Mouse (Mus musculus): ENCODE results near the gene Hs2st1.
A peak's percentile ranks its signal among the peaks of the same experiment; 100 is the strongest.

Gene Hs2st1

DNA sequence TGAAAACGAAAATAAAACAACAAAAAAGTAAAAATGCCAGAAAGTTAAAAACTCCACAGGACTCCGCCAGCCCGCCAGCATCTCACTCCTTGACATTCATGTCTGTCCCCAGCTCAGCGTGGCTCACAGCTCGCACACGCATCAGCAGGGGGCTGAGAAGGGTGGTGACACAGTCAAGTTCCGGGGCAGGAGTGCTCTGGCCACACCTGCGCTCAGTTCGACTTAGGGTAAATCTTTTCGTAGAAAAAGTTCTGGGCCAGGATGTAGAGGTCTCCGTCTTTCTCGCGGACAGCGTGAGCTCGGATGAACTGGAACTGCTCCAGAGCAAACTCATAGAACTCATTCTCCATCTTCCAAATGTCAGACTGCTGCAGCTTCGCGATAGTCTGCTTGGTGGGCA is 135.7 kb downstream of the Hs2st1 start:
- DNase-seq, result no peak

GRCm38 (mm10) chr3:144433039-144433438 is 136.9 kb downstream of the Hs2st1 start:
- no peak for DNase-seq

DNA sequence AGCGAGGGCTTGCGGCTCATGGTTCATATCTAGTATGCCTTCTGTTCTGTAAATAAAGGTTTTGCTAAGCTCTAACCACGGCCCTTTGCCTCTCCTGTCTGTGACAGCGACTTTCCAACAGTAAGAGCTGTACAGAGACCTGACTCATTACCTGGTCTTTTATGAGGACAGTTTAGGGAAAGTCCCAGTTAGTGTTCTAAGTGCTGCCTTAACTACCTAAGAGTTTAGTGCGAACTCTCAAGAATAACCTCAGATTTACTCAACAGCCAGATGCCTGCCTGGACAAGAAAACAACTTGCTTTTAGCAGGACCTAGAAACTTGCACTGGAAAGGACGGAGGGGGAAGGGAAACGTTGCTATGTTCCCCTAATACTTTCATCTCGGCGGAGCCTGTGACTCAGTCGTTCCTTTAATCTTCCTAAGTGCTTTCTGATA is 137.8 kb downstream of the Hs2st1 start:
- no peak for DNase-seq

DNA sequence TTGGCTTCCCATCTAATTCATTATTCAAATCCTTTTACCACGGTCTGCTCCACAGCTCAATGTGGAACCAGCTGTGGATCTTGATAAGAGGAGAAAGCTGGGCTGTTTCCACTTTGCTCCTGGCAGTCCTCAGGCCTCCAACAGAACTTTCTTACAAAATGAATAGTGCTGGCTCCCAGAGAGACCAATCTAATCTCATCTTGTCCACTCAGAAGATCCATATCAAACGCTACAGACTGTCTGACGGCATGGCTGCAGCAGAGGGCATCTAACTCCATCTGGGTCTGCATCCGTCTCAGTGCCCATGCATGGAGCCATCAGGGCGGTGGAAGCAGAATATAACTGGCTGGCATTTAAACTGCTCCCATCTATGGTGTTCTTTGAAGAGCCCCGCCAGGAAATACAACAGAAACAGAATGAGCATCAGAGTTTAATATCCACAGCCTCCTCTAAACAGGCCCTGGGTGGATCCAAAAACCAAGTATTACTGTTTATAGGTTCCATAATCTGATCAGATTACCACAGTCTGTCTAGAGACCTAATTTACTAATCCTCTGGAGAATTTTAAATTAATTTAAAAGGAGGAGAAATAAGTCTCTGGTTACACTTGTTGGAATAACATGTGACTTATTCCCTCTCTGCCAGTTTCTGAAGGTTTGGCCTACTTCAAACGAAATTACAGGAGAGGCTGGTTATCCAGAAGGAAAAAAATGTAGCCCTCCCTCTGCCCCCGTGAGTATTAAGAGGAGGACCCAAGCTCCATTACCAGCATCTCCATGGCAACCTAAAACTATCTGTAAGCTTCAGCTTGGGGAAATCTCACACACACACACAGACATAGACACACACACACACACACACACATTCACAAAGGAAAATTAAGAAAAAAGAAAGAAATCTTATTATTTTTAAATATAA is 141.2 kb downstream of the Hs2st1 start:
- DNase-seq, result no peak

DNA sequence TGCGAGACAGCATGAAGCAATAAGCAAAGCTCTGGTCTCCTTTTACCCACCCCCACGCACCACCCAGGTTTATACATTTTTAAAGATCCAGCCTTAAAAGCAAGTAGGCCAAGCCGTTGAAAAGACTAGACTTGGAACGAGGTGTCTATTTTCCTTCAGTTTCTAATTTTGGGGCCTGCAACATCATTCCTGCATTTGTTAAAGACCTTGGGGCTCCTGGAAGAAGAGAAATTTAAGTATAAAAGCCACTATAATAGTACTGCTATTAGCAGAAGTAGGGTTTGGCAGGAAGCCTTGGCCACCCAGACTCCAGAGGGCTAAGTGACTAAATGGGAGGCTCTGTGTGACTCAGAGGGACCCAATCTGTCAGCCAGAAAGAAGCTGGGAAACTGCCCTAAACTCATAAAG is 144.9 kb downstream of the Hs2st1 start:
- DNase-seq, result no peak

GRCm38 (mm10) chr3:144421404-144422180 is 148.4 kb downstream of the Hs2st1 start:
- DNase-seq, result no peak

DNA sequence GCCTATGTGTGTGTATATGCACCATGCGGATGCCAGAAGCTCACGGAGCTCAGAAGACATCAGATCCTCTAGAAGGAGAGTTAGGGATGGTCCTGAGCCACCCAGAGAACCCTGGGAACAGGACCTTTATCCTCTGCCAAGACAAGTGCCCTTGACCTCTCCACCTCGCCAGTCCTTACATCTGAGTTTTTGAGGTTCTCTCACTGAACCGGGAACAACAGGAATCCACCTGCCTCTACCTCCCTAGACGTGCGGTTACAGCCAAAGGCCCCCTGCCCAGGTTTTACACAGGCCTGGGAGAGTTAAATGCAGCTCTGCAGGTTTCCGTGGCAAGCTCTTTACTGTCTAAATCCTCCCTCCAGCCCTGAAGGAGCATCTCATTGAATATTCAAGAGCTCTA is 156.2 kb downstream of the Hs2st1 start:
- DNase-seq, result no peak

DNA sequence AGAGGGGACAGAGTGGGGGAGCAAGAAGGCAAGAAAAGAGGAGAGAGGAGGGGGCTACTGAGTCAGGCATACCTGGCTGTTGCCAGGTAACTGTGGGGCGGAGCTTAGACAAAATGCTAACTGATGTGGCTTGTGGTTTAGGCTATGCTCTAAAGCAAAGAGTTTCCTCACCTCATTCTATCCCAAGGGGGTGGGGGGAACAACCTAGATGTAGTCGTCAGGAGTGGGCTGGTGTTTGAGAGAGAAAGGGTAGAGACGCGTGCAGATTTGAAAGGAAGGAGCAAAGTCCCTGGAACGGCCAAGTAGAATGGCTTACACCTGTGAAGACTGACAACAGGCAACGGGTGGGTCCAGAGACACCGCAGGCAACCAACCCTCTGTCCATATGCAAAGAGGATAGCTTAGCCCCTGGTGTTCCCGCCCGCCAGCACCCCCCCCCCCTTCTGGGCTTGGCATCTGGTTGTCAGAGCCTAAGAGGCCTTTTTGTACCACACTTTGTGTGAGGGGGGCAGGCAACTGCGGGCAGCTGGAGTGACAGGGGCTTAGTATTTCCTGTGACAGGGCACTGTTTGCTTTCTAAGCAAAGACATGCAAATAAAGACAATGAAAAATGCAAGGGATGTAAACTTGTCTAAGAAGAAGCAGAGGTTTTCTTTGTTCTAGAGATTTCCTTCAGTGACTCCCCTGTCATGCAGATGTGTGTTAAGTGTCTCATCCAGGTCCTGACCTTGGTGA is 157.3 kb downstream of the Hs2st1 start:
- no peak for DNase-seq

GRCm38 (mm10) chr3:144411650-144412278 is 158.2 kb downstream of the Hs2st1 start:
- no peak for DNase-seq

GRCm38 (mm10) chr3:144411051-144411542 is 158.9 kb downstream of the Hs2st1 start:
- no peak for DNase-seq

- no peak for DNase-seq
Observed at GRCm38 (mm10) chr3:144408953-144409352, 161.0 kb downstream of the Hs2st1 start.

DNA sequence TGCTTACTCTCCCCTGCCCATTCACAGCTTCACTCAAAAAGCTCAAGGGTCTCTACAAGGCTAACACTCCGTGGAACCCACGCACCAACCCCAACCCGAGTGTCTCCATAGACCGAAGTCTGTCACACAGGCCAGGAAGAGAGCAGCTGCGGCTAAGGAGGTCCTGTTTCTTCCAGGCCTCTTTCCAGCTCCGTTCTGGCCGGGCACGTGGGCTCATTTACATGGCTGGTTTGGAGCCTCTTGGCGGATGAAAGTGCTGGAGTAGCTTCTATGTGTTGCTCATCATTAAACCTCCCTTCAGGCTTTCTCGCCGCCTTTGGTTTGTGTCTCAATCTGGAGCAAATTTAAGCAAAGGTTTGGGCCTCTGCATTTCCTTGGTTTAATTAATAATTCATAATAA is 164.7 kb downstream of the Hs2st1 start:
- no peak for DNase-seq

GRCm38 (mm10) chr3:144401292-144401691 is 168.7 kb downstream of the Hs2st1 start:
- DNase-seq, result no peak

- no peak for DNase-seq
Observed at GRCm38 (mm10) chr3:144400870-144401269, 169.1 kb downstream of the Hs2st1 start.

DNA sequence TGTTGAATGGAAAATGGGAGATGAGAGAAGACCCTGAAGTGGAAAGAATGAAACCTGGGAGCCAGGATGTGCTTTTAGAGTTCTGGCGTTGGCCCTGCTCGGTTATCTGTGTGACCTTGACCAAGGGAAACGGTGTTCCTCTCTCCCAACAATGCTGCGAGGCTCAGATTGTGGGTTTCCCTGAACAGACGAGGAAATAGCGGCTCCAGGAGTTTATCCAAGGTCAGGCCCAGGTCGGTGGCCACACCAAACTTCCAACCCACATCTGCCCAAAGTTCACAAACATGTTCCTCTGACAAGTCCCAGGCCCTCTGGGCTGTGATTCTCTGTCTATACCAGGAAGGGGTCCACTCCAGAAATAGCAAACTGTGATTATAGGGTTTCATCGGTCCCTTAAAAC is 169.6 kb downstream of the Hs2st1 start:
- DNase-seq, result no peak

DNA sequence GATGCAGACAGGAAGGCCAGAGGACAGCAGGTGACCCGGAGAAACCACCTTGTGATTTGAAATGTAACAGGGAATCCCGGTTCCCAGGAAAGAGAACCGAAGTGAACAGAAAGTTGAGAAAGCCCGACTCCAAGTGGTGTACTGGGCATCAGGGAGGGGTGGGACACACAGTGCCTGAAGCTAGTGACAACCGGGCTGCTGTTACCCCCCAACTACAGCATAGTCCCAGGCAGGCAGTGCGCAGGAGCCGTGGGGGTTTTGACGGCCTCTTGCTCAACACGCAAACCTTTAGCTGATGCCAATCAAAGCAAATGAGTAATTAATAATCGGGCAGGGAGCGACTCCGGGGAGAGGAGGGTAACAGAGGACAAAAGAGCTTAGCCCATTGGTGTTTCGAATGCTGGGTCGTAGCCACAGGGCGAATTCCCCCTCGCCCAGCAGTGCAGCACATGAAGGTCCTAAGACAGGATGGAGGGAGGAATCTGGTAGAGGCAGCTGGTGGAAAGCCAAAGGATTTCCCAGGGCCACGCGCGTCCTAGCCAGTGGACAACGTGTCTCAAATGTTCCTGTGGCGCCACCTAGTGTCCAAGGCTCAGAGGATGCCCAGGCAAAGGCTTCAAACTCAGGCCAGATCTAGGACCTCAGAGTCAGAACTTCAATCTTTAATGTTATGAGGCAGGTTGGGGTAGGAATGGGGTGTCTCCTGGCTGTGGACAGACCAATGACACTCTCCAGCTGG is 170.5 kb downstream of the Hs2st1 start:
- peak; percentile 77 to 93 for DNase-seq

GRCm38 (mm10) chr3:144398166-144398565 is 171.8 kb downstream of the Hs2st1 start:
- DNase-seq, result no peak

DNA sequence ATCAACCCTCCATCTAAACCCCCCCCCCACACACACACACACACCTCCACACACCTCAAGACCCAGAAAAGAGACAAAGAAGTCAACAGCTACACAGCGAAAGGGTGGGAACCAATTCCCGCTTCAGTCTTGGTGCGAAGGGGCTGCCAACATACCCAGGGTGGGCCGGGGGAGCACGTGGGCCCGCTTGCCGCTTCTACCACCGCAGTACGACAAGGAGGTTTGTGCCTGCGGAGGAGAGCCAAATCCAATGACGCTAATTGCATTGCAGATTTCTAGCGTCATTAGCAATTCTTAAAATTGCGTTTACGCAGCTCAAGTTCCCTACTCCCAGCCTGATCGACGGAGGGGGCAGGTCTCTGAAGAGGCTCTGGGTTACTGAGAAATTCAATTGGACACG is 173.5 kb downstream of the Hs2st1 start:
- DNase-seq, result no peak

- no peak for DNase-seq
Observed at GRCm38 (mm10) chr3:144394454-144394943, 175.5 kb downstream of the Hs2st1 start.

GRCm38 (mm10) chr3:144386446-144386845 is 183.5 kb downstream of the Hs2st1 start:
- peak in 1 of 2 experiments; percentile 28 for DNase-seq

GRCm38 (mm10) chr3:144384648-144385047 is 185.3 kb downstream of the Hs2st1 start:
- DNase-seq, result no peak

Data from kidney, postnatal 36 days (tissue).